Mouse (Mus musculus) urinary bladder, adult 2 months (tissue): ENCODE results near the gene Ttc39b. TPM values are rescaled to one million over a fixed set of nuclear protein-coding genes. Genes with fewer than 3 reads are reported as not detected.

Experiments used
- DNase-seq: peaks from one replicate; pipeline ENCODE4 v3.0.0; 2022; ENCODE audit warnings: low spot score
- polyA plus RNA-seq: library from polyadenylated mRNA; depleted of rRNA; stranded (reverse); fragments of >200 nt; gene quantifications from 2 replicates; pipeline ENCODE4 v1.2.3, GENCODE M21; 2012

The Ttc39b gene
- polyA plus RNA-seq, 1 experiment, result 6.2 TPM

DNA sequence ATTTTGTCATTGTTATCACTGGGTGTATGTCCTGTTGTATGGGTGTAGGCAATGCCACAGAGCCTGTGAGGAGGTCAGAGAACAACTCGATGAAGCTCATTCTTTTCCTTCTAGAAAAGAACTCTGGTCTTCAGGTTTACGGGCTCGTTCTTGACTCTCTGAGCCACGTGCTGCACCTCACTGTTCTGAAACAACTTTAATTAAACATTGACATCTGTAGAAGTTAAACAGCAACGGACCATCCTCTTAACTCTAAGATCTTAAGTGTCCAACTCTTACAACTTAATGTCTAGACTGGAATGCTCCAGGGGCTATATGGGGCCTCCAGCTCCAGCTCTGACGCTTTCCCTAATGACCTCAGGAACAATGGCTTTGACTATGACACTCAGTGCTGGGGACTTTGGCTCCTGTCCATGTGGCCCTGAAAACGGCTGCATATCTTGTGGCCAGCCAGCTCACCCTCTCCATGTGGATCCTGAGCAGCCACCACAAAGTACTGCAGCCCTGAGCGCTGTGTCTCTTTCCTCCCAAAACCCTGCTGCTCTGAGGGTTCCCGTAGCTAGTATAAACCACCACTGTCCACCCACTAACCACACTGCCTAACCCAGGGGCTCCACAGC is 95.3 kb downstream of the Ttc39b start:
- DNase-seq, result no peak

DNA sequence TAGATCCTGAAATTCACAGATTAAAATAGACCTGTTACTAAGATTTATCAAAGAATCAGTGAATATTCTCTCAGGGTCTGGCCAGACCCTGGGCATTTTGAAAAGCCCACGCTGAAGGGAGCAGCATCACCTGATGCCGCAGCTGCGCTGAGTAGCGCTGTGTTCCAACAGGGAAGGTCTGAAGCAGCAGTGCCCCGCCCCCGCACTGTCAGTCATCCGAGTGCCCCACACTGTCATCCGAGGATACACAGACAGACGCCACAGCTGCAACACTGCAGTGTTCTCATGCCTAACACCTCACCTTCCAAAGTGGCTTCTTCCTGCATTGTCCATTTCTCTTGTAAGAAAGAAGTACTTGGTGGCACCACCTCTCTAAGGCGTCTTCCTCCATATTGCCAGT is 96.0 kb downstream of the Ttc39b start:
- DNase-seq, result no peak

DNA sequence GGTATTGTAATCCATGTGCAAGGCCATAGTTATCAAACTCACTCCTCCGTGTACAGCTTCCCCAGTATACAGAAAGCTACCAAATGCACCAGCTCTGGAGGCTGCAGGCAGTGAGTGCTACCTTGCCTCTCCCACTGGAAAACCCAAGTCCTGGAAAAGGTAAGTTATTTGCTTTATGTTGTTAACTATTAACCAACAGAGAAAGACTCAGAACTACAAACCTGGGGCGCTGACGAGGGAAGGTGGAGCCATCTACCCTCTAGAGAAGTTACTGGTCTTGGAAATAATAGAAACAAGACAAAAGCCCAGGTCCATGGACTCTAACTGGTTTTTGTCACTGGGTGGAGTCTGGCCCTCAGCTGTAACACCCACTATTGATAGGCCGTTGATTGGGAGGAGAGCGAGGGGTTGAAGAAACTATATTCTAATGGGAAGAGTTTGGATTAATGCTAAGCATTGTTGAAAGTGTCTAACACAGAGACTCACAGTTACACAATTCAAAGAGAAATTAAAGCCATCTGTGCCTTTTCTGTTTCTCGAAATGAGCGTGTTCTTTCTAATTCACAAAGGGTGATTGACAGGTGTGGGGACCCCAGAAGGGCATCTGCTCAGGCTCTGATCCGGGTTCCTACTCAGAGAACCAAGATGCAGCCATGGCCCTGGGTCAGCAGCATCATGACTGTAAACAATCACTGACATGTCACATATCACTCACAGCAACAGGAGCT is 98.3 kb downstream of the Ttc39b start:
- DNase-seq, result no peak

DNA sequence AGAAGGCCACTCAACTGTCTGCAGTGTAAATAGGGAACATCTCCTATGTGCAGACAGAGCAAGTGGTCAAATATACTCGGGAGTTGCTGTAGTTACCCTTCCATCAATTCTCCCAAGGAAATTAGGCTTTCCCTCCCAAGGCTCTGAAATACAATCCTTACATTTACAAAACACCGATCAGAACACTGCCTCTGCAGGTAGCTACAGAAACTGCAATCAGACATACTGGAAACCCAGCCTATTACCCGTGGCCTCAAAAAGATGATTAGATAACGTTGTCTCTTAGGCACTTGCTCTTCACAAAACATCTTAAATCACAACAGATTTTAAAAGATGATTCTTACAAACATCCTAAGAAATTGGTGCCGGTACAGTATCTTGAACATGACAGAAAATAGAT is 99.8 kb downstream of the Ttc39b start:
- DNase-seq, result no peak

DNA sequence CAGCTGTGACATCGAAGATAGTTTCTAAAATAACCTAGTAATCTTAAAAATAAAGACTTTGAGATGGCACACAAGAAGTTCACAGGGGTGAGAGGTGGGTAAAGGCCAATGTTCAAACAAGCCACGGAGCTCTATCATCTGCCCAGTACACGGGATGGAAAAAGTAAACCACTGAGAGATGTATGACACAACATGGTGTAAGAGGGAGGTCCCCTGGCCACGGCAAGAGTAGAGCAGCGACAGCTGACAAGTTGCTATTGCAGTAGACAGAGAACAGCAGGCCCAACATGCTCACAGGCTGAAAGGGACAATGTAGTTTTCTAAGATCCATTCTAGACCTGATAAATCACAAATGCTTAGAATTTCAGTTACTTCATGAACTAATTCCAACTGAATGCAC is 100.9 kb downstream of the Ttc39b start:
- no peak for DNase-seq

DNA sequence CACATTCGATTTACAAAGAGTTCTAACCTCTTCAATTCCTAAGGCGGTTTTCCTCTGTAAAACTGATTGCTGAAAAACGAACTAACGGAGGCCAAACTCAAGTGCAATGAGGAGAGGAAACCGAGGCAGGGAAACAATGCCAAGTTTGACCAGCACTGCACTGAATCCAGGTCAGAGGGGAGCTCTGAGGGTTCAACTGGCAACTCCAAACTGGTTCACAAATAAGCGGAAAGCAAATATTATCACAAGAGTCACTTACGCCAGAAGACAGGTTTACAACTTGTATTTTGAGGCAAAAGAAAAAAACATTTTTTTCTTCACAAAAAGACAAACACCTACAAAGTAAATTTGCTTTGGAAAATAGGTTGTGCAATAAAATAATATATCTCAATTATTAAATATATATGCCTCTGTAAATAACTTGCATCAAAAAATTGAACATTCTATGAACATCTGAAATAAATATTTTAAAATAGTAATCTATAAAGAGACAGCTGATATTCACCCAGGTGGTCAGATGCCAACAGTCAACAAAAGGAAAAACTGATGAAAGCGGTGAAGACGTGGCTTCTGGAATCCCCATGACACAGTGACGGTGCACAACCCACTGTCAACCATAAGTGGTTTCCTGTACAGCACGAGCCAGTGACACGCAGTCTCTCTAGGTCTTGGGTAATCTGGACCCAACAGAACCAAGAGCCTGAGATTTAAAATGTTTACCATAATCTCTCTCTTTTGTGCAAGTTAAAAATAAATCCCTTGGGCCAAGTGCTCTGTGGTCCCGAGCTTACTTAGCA is 103.1 kb downstream of the Ttc39b start:
- no peak for DNase-seq

DNA sequence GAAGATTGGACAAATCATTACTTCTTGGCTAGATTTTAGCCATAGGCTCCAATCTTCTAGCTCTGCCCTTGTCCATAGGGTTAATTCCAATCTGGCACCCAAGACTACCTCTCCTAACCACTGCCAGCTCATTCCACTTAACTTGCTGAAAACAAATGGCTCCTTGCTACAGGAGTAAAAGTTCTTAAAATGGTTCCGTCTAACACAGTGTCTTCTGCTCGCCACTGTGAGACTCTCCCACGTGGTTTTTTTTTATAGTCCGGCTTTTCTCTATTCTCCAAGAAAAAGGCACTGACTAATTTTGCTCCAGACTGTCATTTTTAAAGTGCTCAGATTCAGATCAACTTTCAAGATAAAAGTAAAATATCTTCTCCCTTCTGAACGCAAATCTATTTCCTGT is 104.8 kb downstream of the Ttc39b start:
- no peak for DNase-seq

DNA sequence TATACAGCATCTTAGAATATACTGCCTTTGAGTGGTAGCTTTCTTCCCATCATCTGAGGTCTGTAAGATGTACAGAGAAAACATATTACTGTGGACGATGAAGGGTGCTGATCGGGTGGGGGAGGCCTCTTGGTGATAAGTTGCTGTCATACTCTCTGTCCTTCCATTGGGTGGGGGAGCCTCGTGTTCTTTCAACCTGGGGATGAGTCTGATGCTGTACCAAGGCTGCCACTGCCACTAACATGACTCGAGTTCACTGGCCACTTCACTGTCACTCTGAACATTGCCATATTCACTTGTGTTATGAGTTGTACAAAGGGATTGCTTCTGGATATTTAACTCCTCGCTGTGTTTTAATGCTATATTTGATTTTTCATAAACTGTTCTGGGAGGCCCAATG is 106.9 kb downstream of the Ttc39b start:
- no peak for DNase-seq

DNA sequence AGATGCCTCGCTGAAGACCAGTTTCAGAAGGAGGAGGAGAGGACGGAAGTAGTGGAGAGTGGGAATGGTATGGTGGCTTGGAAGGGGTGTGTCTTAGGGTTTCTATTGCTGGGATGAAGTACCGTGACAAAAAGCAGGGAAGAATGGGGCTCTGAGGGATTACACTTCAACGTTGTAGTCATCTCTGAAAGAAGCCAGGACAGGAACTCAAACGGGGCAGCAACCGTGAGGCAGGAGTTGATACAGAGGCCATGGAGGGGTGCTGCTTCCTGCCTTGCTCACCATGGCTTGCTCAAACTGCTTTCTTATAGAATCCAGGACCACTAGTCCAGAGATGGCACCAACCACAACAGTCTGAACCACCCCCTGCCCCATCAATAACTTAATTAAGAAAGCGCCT is 107.7 kb downstream of the Ttc39b start:
- no peak for DNase-seq

DNA sequence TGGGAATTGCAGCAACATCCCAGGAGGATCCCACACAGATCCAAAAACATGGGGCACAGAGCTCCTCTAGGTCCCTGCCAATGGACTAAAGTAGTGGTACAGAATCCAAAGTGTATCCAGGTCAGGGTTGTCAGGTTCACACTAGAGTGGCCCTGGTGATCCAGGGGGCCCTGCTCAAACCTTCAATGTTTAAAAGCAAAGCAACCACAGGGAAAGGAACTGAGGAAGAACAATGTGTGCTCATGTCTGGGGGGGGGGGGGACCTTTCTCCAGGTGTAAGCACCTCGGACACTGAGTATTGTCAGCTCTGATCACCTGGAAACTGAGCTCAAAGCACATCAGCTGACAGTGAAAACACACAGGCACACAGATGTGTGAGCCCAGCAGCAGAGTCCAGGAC is 108.3 kb downstream of the Ttc39b start:
- DNase-seq, result no peak

DNA sequence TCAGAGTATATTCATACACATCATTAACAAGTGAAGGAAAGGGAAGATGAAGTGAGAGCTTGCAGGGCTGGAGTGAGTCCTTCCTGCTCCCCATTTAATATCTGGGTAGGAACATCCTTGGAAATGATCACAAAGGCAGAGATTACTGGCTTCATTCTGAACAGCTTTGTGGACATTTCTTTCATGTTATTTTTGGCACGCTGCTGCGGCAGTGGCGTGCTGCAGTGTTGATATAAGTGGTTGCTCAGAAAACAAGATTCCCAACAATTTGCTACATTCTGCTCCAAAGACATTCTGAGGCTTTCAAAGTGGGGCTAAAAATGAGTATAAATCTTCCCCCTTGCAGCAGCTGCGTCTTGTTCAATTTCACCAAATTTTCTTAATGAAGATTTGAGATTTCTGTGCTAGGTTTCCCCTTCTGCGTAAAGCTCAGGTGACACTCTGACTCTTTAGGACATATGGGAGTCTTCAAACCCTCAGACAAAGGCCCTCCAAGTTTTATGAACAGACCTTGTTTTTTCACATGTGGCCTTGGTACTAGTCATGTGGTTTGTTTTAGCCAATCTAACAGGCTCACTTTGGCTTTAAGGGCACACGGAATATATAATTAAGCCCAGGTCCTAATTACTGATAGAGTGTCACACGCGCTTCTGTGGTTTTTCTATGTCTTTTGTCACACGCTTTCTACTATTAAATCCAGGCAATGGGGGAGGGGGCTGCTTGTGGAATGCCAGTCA is 109.1 kb downstream of the Ttc39b start:
- no peak for DNase-seq

DNA sequence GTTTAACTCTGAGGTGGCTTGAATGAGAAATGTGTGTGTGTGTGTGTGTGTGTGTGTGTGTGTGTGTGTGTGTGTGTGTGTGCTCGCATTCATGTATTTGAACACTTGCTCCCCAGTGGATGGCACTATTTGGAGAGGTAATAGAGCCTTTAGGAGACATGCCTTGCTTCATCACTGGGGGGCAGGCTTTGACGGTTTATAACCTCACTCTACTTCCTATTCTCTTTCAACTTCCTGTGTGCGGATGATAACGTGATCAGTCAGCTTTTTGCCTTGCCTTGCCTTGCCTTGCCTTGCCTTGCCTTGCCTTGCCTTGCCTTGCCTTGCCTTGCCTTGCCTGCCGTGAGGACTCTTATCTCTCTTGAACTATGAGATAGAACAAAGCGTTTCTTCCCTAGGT is 110.3 kb downstream of the Ttc39b start:
- no peak for DNase-seq

DNA sequence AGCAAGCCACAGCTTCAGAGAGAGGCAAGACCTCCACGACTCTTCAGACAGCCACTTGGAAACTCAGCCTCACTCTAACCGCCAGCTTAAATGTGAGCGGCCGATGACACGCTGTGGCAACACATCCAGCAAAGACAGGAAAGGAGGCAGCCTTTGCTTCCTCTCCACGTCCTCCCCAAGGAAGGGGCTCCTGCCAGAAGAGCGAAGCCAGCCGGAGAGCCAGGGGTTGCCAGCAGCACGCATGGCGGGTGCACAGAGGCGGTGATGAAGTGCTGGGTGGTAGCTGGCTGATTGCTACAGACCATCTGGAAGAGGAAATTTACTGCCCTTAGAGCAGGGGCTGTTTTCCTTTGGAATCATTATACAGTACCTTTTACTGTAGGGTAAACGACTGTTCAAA is 112.3 kb downstream of the Ttc39b start:
- no peak for DNase-seq

DNA sequence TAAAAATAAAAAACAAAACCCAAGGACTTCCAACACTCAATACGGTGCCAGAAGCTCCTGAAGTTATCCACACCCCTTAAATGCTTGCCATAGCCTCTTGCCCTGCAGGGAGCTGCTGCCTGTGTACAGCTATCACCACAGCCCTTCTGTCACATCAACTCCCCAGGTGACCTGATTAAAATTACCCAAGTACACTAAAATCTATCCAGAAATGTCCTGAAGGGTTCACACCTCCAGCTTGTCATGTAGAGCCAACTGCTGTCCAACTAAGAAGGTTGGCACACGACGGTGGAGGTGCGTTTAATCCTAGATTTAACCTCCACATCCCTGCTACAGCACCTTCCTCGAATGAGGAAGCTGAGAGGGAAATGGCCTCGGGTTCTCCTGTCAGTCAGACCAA is 113.6 kb downstream of the Ttc39b start:
- no peak for DNase-seq

DNA sequence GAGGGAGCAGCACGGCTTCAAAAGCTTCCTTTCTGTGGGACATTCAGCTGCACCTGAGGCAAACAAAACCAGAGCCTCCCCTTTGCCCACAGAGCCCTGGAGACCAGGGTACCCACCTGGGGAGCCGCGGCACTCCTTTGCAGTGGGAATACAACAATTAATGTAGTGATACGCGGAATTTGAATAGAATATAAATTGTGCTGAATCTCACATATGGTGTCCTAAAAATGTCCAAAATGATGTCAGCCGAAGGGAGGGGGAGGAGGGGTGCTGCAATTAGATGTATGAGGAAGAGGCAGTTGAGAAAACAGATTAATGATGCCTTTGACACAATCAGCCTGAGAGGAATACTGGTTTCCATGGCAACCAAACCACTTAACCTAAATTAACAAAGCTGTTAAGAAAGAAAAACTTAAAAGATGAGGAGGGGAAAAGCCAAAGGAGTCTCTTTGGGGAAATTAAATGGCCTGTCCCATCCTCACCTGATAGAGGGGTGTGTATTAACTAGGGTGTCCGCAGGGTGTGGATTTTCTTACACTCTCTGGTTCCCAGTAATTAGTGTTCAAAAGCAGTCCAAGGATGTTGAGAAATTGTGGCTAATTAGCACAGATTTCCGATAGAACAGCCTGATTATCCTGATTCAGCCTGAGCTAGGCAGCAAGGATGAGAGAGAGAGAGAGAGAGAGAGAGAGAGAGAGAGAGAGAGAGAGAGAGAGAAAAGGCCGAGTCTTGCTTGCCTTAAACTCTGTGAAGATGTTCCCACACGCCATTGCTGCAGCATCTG is 117.1 kb downstream of the Ttc39b start:
- DNase-seq, result no peak

DNA sequence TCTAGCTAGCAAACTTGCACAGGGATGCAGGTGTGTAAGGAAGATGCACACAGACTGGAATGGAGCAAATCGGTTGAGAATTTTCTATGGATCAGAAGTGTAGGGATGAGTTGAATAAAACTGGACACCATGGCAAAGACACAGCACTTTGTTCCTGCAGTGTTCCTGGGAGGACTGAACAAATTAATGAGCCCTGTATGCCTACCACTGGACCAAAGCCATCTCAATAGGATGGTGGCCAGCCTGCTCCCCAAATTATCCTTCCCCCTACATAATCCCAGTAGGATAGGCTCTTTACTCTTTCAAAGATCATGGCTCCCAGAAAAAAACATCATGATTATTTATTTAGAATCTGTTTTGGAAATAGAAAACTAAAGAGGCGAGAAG is 117.6 kb downstream of the Ttc39b start:
- DNase-seq, result no peak

DNA sequence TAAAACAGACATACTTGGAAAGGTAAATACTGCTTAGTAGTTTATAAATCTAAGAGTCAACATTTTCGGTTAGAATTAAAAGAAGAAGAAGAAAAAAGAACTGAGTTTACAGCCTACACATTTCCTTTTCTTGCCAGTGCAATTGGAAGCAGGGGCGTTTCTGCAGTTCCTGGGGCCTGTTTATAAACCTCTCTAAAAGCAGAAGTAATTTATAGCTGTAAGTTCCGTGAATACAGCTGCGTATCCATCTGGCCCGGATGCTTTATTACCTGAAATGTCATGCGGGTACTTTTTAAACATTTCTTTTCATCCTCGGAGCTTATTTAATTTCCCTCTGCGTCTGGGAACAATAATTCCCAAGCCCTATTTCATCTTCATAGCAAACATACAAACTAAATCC is 124.7 kb downstream of the Ttc39b start:
- DNase-seq, result no peak

DNA sequence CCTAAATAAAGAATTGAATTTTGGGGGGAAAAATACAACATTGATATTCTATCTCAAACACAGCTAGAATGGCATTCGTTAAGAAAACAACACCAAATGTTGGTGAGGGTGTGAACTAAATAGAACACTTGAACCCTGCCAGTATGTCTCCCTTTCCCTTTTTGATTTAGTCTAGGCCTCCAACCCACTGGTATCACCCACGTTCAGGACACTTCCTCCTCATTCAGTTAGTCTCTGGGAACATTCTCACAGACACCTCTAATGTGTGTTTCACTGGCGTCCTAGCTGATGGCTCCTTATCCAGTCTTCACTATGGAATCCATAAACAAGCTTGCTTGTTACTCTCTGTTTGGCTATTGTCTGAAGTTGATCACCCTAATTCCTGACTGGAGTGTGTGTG is 125.9 kb downstream of the Ttc39b start:
- no peak for DNase-seq

DNA sequence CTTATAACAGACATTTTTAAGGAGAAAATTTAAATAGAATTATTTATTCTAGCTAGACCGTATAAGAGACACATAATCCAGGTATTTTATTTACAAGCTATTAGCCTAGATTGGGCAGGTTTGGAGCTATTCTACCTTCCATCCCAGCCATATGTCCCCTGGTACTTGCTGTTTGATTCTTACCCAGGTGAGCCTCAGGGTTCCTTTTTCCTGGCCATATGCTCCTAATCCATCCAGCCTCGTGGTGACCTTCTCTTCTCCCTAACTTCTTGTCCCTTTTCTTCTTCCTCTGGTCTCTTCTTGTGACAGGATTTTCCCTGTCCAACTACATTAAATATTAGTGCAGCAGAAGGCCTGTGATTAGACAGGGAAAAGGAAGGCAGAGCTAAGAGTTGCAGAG is 134.3 kb downstream of the Ttc39b start:
- no peak for DNase-seq

DNA sequence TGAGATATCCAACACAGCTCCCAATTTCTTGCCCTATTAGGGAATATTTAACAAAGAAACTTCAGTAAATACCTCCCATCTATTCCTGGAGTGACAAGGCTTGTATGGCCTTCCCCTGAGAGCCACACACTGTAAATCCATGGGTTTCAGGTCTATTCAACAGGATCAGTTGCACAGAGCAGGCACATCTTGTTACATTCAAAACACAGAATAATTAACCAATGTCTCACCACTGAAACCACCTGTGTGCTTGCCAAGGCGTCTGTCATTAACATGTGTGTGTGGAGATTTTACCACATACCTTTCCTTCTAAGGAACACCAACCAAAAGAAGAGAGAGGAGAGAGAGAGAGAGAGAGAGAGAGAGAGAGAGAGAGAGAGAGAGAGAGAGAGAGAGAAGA is 136.7 kb downstream of the Ttc39b start:
- no peak for DNase-seq

DNA sequence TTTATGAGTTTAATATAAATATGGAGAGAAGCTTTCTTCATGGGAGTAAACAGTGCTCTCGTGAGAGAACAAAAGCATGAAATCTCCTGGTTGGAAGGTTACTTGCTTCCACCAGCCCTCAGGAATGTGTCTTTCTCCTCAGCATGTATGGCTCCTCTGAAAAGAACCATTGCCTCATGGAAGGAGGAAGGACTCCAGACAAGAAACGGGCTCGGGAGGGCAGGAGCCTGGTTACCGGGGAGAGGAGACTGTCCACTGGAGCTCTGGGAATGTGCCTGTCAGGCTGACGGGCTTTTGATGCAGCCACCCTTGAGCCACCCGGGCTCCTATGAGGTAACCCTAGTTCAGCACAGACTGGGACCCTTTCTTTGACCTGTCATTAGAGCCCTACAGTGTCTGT is 137.6 kb downstream of the Ttc39b start:
- DNase-seq, result no peak
